Mouse (Mus musculus): ENCODE results near the gene Mpc2. TPM values are rescaled to one million over a fixed set of nuclear protein-coding genes. Genes with fewer than 3 reads are reported as not detected.

Mpc2 gene
- total and polyA plus RNA-seq, 2 experiments: 227 to 312 TPM

- Histone ChIP-seq H3K27me3 (ENCODE audit: control insufficient read depth, insufficient read depth, low read length) (no peaks in the 10 kb centered on the region), H3K9ac (ENCODE audit: low read depth, low read length) (no peak overlapping the region), H3K4me1 (ENCODE audit: control insufficient read depth, insufficient read depth, low read length) (peaks cover 19% of the 10 kb centered on the region), H3K4me3 (ENCODE audit: insufficient read depth, low read depth, low read length) (no peak overlapping the region), H3K27ac (replicated peaks; ENCODE audit: insufficient read depth, low read depth, low read length) (no peak overlapping the region), H3K79me2 (ENCODE audit: control insufficient read depth, insufficient read depth, low read length) (no peaks in the 10 kb centered on the region), H3K36me3 (ENCODE audit: control insufficient read depth, insufficient read depth, low read length) (no peaks in the 10 kb centered on the region)
- DNase-seq (ENCODE audit: extremely low read depth, low read depth, low spot score): peak; percentile 66
- no peak for TF ChIP-seq CTCF (IDR thresholded peaks at IDR 0.05; ENCODE audit: low read depth, low read length)
- no peak for TF ChIP-seq POLR2A (IDR thresholded peaks at IDR 0.05; ENCODE audit: extremely low read depth, insufficient read depth, low read length)
- 28% methylated on average over 6 of the region's 6 CpGs for WGBS
Measured at GRCm38 (mm10) chr1:165506303-165506702, 45.9 kb downstream of the Mpc2 start.

- 22% methylated on average over 6 of the region's 6 CpGs for WGBS
- DNase-seq (ENCODE audit: extremely low read depth, low read depth, low spot score): peak; percentile 94
- Histone ChIP-seq H3K36me3 (ENCODE audit: control insufficient read depth, insufficient read depth, low read length) (no peaks in the 10 kb centered on the region), H3K79me2 (ENCODE audit: control insufficient read depth, insufficient read depth, low read length) (no peaks in the 10 kb centered on the region), H3K27me3 (ENCODE audit: control insufficient read depth, insufficient read depth, low read length) (no peaks in the 10 kb centered on the region), H3K27ac (replicated peaks; ENCODE audit: insufficient read depth, low read depth, low read length) (0 out of 2 replicates have a peak overlapping the region, but pooled peaks have one; percentile 53), H3K4me1 (ENCODE audit: control insufficient read depth, insufficient read depth, low read length) (peaks cover 5% of the 10 kb centered on the region), H3K4me3 (ENCODE audit: insufficient read depth, low read depth, low read length) (no peak overlapping the region), H3K9ac (ENCODE audit: low read depth, low read length) (no peak overlapping the region)
- TF ChIP-seq POLR2A (IDR thresholded peaks at IDR 0.05; ENCODE audit: extremely low read depth, insufficient read depth, low read length) (no peak), CTCF (IDR thresholded peaks at IDR 0.05; ENCODE audit: low read depth, low read length) (no peak)
Measured at GRCm38 (mm10) chr1:165510161-165510560, 49.7 kb downstream of the Mpc2 start.

- H3K79me2 ChIP-seq (ENCODE audit: control insufficient read depth, insufficient read depth, low read length): no peaks in the 10 kb centered on the region
- DNase-seq (ENCODE audit: extremely low read depth, low read depth, low spot score): no peak
- H3K4me3 ChIP-seq (ENCODE audit: insufficient read depth, low read depth, low read length): no peak overlapping the region
- H3K9ac ChIP-seq (ENCODE audit: low read depth, low read length): no peak overlapping the region
- 93% methylated on average over 7 of the region's 7 CpGs for WGBS
- H3K27me3 ChIP-seq (ENCODE audit: control insufficient read depth, insufficient read depth, low read length): no peaks in the 10 kb centered on the region
- H3K36me3 ChIP-seq (ENCODE audit: control insufficient read depth, insufficient read depth, low read length): no peaks in the 10 kb centered on the region
- H3K27ac ChIP-seq (replicated peaks; ENCODE audit: insufficient read depth, low read depth, low read length): no peak overlapping the region
- 0 out of 2 replicates have a peak, but pooled peaks cover 2% of the 10 kb centered on the region for H3K4me1 ChIP-seq (ENCODE audit: control insufficient read depth, insufficient read depth, low read length)
- TF ChIP-seq CTCF (IDR thresholded peaks at IDR 0.05; ENCODE audit: low read depth, low read length): no peak
- no peak for TF ChIP-seq POLR2A (IDR thresholded peaks at IDR 0.05; ENCODE audit: extremely low read depth, insufficient read depth, low read length)
Measured at GRCm38 (mm10) chr1:165520716-165521115, 60.3 kb downstream of the Mpc2 start.

Other genes with a start within 250 kb of the Mpc2 start
- gene Tiprl, start 223.6 kb upstream of the Mpc2 start, total RNA-seq (2014; rRNA removed): 14.7 and 20.7 TPM in 2 replicates
- gene Tiprl, start 223.6 kb upstream of the Mpc2 start, polyA plus RNA-seq (2012; rRNA removed): 12.2 and 12.7 TPM in 2 replicates
- 0.09 and 0.13 TPM in 2 replicates for gene Gpr161, start 164.8 kb upstream of the Mpc2 start, total RNA-seq (2014; rRNA removed)
- 0.07 and 0.17 TPM in 2 replicates for gene Gpr161, start 164.8 kb upstream of the Mpc2 start, polyA plus RNA-seq (2012; rRNA removed)
- 38.9 and 43.2 TPM in 2 replicates for gene Dcaf6, start 162 bp upstream of the Mpc2 start, total RNA-seq (2014; rRNA removed)
- gene Dcaf6, start 162 bp upstream of the Mpc2 start, polyA plus RNA-seq (2012; rRNA removed): 16.5 and 20.5 TPM in 2 replicates
- 0.13 and 0.18 TPM in 2 replicates for gene Adcy10, start 24.5 kb downstream of the Mpc2 start, total RNA-seq (2014; rRNA removed)
- not detected in 2 replicates for gene Adcy10, start 24.5 kb downstream of the Mpc2 start, polyA plus RNA-seq (2012; rRNA removed)
- gene Mpzl1, start 173.9 kb downstream of the Mpc2 start, total RNA-seq (2014; rRNA removed): 1.4 and 2.8 TPM in 2 replicates
- 3.8 and 5.8 TPM in 2 replicates for gene Mpzl1, start 173.9 kb downstream of the Mpc2 start, polyA plus RNA-seq (2012; rRNA removed)
- 2.6 and 3.0 TPM in 2 replicates for gene Rcsd1, start 249.1 kb downstream of the Mpc2 start, total RNA-seq (2014; rRNA removed)
- 2.8 and 3.3 TPM in 2 replicates for gene Rcsd1, start 249.1 kb downstream of the Mpc2 start, polyA plus RNA-seq (2012; rRNA removed)

All from liver, adult 2 months (tissue).